Mouse (Mus musculus) bone marrow macrophage, adult 2 months (primary cell): Measurements from ENCODE around the gene Nop56. TPM values are rescaled to one million over a fixed set of nuclear protein-coding genes. Genes with fewer than 3 reads are reported as not detected.

Source experiments
- H3K27ac ChIP-seq: 2 replicates; pipeline ENCODE4 v1.5.1; 2012; ENCODE audit warnings: low read depth, low read length; ENCODE audit not compliant: insufficient read depth
- H3K4me1 ChIP-seq: 2 replicates; pipeline ENCODE4 v1.6.1; 2012; ENCODE audit warnings: low read length; ENCODE audit not compliant: control insufficient read depth, insufficient read depth
- H3K4me3 ChIP-seq: 2 replicates; pipeline ENCODE4 v1.5.1; 2012; ENCODE audit warnings: mild to moderate bottlenecking, low read length, moderate library complexity; ENCODE audit not compliant: insufficient read depth
- CTCF ChIP-seq: IDR thresholded peaks from 2 replicates; pipeline ENCODE4 v1.5.1; 2012; ENCODE audit warnings: low read depth, mild to moderate bottlenecking, low read length, moderate library complexity
- POLR2A ChIP-seq: IDR thresholded peaks from 2 replicates; pipeline ENCODE4 v1.6.1; 2012; ENCODE audit warnings: mild to moderate bottlenecking, low read depth, low read length, borderline replicate concordance
- polyA plus RNA-seq: library from polyadenylated mRNA; stranded (reverse); fragments of >200 nt; gene quantifications from 2 replicates; pipeline ENCODE4 v1.2.4, GENCODE M21; 2012; ENCODE audit not compliant: missing spikeins, insufficient read depth, insufficient read length

Gene Nop56
- polyA plus RNA-seq: 46.4 and 51.8 TPM in 2 replicates

DNA sequence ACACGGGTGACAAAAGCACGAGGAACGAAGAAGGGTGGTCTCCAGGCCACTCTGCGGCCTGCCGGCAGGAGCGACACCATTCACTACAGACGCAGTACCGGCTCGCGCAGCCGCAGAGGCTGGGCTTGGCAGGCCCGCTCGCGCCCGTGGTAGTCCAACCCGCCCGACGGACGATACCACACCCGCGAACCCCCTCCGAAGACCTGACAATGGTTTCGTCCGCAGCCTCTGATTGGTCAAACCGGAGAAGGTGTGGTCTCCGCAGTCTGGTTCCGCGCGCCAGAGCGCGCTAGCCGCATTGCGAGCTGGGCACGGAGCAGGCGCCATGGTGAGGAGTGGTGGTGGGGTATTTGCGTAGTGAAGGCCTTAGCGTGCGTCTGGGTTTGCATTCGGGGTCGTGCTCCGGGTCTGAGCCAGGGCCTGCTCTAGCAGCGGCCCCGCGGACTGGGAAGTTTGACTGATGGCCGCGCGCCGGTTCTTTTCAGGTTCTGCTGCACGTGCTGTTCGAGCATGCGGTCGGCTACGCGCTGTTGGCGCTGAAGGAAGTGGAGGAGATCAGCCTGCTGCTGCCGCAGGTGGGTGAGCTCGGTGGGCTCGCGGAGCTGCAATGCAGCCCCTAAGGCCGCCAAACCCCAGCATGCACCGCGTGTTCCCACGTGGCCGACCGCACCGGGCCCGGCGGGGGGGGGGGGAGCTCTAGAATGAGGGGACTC, at the start of gene Nop56:
Gene Nop56, plus strand, starts transcription at position 282 of the 713 bp plus-strand sequence.
- Histone ChIP-seq H3K4me1 (peaks cover 16% of the 10 kb centered on the region), H3K27ac (peak within 1 kb of the TSS; percentile 61), H3K4me3 (peak within 1 kb of the TSS; percentile 79)
- no peak for TF ChIP-seq CTCF
- TF ChIP-seq POLR2A: peak; percentile 90

- Histone ChIP-seq H3K4me1 (no peaks in the 10 kb centered on the region), H3K27ac (no peak overlapping the region), H3K4me3 (no peak overlapping the region)
- TF ChIP-seq CTCF (no peak), POLR2A (no peak)
Observed at GRCm38 (mm10) chr2:130246912-130247311, 27.3 kb upstream of the Nop56 start.

DNA sequence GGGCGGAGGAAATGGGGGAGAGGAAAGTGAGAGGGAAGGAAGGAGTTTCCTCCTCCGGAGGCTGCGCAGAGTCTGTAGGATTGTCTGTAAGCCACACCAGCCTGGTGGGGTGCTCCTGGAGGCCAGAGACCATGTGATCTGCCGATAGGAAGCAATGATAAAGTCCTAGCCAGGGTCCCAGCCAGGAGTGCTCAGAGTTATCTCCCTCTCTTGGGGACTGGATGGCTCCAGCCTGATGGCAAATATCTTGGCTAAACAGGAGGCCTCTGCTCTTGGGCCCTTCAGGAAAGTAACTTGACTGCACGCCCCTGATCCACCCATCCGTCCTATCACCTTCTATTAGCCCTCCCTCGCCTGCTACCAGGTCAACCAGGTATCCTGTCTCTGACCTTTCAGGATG, 26.0 kb upstream of the Nop56 start:
- H3K4me3 ChIP-seq: no peak overlapping the region
- no peak overlapping the region for H3K27ac ChIP-seq
- TF ChIP-seq CTCF (no peak), POLR2A (no peak)
- no peaks in the 10 kb centered on the region for H3K4me1 ChIP-seq

- Histone ChIP-seq H3K27ac (no peak overlapping the region), H3K4me1 (no peaks in the 10 kb centered on the region), H3K4me3 (no peak overlapping the region)
- TF ChIP-seq CTCF (no peak), POLR2A (no peak)
Observed at GRCm38 (mm10) chr2:130256762-130257161, 17.5 kb upstream of the Nop56 start.

- no peak overlapping the region for H3K4me3 ChIP-seq
- TF ChIP-seq POLR2A (no peak), CTCF (no peak)
- no peaks in the 10 kb centered on the region for H3K4me1 ChIP-seq
Observed at GRCm38 (mm10) chr2:130260822-130261221, 13.4 kb upstream of the Nop56 start.

DNA sequence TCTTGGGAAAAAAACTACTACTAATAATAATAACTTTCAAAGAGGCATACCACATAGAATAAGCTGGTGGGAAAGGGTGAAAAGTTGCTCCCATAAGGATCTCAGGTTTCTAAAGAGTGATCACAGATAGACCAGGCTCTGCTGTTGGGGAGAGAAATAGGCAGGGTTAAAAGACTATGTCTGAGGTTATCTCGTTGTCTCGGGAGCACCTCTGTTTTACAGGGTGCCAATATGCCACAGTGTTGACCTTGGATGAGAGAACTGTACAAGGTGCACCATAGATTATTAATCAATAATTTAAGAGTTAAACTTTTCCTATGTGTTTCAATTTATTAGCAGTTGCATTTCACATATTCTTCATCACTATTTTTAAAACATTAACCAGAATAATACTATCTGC, 12.3 kb upstream of the Nop56 start:
- Histone ChIP-seq H3K4me1 (no peaks in the 10 kb centered on the region), H3K4me3 (no peak overlapping the region)
- TF ChIP-seq POLR2A (no peak), CTCF (no peak)

More at GRCm38 (mm10) chr2:130260822-130261221, 13.4 kb upstream of the Nop56 start:
- H3K27ac ChIP-seq: no peak overlapping the region

DNA sequence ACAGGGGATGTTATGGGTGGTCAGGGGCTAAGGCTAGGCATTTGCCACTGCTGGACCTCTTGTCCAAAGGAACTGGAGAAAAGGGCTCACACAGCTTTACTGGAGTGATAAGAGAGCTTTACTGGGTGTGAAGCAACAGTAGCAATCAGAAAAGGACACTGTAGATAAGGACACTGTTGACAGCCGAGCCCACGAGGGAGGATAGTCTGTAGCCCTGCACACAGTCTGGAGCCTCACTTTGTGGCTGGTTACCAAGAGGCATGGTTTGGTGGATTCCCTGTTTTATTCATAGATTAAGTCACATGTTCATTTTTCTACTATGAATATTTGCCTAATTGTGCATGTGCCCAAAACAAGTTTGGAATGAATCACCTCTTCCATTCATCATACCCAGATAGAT, 11.8 kb upstream of the Nop56 start:
- no peak overlapping the region for H3K4me3 ChIP-seq
- H3K4me1 ChIP-seq: no peaks in the 10 kb centered on the region
- no peak for TF ChIP-seq POLR2A
- no peak overlapping the region for H3K27ac ChIP-seq

More for the DNA sequence above, 12.3 kb upstream of the Nop56 start:
- H3K27ac ChIP-seq: no peak overlapping the region

GRCm38 (mm10) chr2:130265520-130265919, 8.7 kb upstream of the Nop56 start:
- H3K4me3 ChIP-seq: no peak overlapping the region
- TF ChIP-seq CTCF (no peak), POLR2A (no peak)

GRCm38 (mm10) chr2:130268074-130268473, 6.2 kb upstream of the Nop56 start:
- TF ChIP-seq POLR2A: no peak
- TF ChIP-seq CTCF: no peak
- Histone ChIP-seq H3K27ac (no peak overlapping the region), H3K4me3 (no peak overlapping the region), H3K4me1 (peaks cover 3% of the 10 kb centered on the region)

More at GRCm38 (mm10) chr2:130265520-130265919, 8.7 kb upstream of the Nop56 start:
- no peaks in the 10 kb centered on the region for H3K4me1 ChIP-seq
- H3K27ac ChIP-seq: no peak overlapping the region

GRCm38 (mm10) chr2:130273732-130274131, 498 bp upstream of the Nop56 start:
- peaks cover 16% of the 10 kb centered on the region for H3K4me1 ChIP-seq
- H3K27ac ChIP-seq: peak overlapping the region; percentile 61
- no peak for TF ChIP-seq CTCF
- peak; percentile 58; the same call in 1 of the 2 replicates for TF ChIP-seq POLR2A
- peak overlapping the region; percentile 79 for H3K4me3 ChIP-seq

GRCm38 (mm10) chr2:130274862-130275261, 632 bp downstream of the Nop56 start:
- peak overlapping the region; percentile 52 for H3K27ac ChIP-seq

More at GRCm38 (mm10) chr2:130274862-130275261, 632 bp downstream of the Nop56 start:
- peaks cover 16% of the 10 kb centered on the region for H3K4me1 ChIP-seq
- H3K4me3 ChIP-seq: peak overlapping the region; percentile 68
- TF ChIP-seq CTCF: no peak
- TF ChIP-seq POLR2A: no peak
